In genomic region chr9:107586974-107587832, GRCm38 (mm10) we compare ENCODE assay signal across 8 mouse cellular contexts. TPM values are rescaled to one million over a fixed set of nuclear protein-coding genes. Genes with fewer than 3 reads are reported as not detected.
A peak's percentile ranks its signal among the peaks of the same experiment; 100 is the strongest.
DNase-seq lines count a peak whose midpoint lies in the region; ATAC-seq lines count a peak whose summit lies in the region.

Gene Ifrd2 (plus strand): TSS chr9:107587642.

- H3K79me2 ChIP-seq in macrophage (ENCODE audit: inconsistent target): peaks cover 13% of the 10 kb centered on the region; the same call in 1 of the 2 replicates

- peak within 1 kb of the TSS; percentile 70 for H3K4me3 ChIP-seq in hindbrain, embryonic 16.5 days (ENCODE audit: low read length)
- H3K4me3 ChIP-seq in macrophage (ENCODE audit: inconsistent target): peak within 1 kb of the TSS; percentile 63

- DNase-seq in WW6 (ENCODE audit: low read depth, low spot score): peak; percentile 95
- DNase-seq in cerebellum, postnatal 4 days (ENCODE audit: low spot score in 2 of 2): peak; percentile 88 to 93
- peak; percentile 98 for DNase-seq in gastrocnemius, adult 18-20 months (ENCODE audit: low spot score)
- peak; percentile 98 to 99 for DNase-seq in left cerebral cortex, adult 18-20 months (ENCODE audit: low spot score in 2 of 2)
- DNase-seq in right cerebral cortex, adult 18-20 months: peak; percentile 100
- peak; percentile 85 for DNase-seq in urinary bladder, postnatal 10 days (ENCODE audit: low spot score)

- no peaks in the 10 kb centered on the region for H3K9me3 ChIP-seq in hindbrain, embryonic 16.5 days (ENCODE audit: control insufficient read depth, low read length)

- ATAC-seq in hindbrain, embryonic 16.5 days: peak; percentile 98

- H3K27me3 ChIP-seq in hindbrain, embryonic 16.5 days (replicated peaks; ENCODE audit: control insufficient read depth, insufficient read depth, low read length): no peaks in the 10 kb centered on the region

- H3K4me2 ChIP-seq in hindbrain, embryonic 16.5 days (ENCODE audit: low read length): peak within 1 kb of the TSS; percentile 71

- WGBS in hindbrain, embryonic 16.5 days: 14% methylated on average over 46 of the region's 46 CpGs
- WGBS in macrophage (ENCODE audit: missing documents): 3% methylated on average over 41 of the region's 46 CpGs

- H3K4me1 ChIP-seq in hindbrain, embryonic 16.5 days (ENCODE audit: control insufficient read depth, insufficient read depth, low read depth, low read length): peaks cover 6% of the 10 kb centered on the region

- H3K27ac ChIP-seq in hindbrain, embryonic 16.5 days (ENCODE audit: low read depth, low read length): no peak within 1 kb of the TSS
- peak within 1 kb of the TSS; percentile 32 for H3K27ac ChIP-seq in macrophage

- H3K36me3 ChIP-seq in hindbrain, embryonic 16.5 days (ENCODE audit: control insufficient read depth, insufficient read depth, low read length): peaks cover 17% of the 10 kb centered on the region
- peaks cover 13% of the 10 kb centered on the region; the same call in 1 of the 2 replicates for H3K36me3 ChIP-seq in macrophage (ENCODE audit: inconsistent target)

- H3K9ac ChIP-seq in hindbrain, embryonic 16.5 days (ENCODE audit: low read depth, low read length): peak within 1 kb of the TSS; percentile 73

RNA-seq across cellular contexts. Expression of gene Ifrd2, which starts in this region (rescaled TPM):
- 10 to 100 TPM; 44.6 to 49.7 TPM for total RNA-seq in gastrocnemius, adult 18-20 months (2021)
- 13.5 and 16.9 TPM in 2 replicates for polyA plus RNA-seq in hindbrain, embryonic 16.5 days (2015; fragmentation: Nextera tagmentation; extraction: Ambion mirVana)
- total RNA-seq in left cerebral cortex, adult 18-20 months (2021): 10 to 100 TPM; 11.3 to 11.9 TPM
- 10 to 100 TPM in 7 of 26 experiments, 1 to 10 TPM in 19; 2.6 to 17.1 (median 7.9) TPM for total RNA-seq in macrophage (2018; cell fraction: chromatin; rRNA removed)
- total RNA-seq in macrophage (2018; cell fraction: cytosol; rRNA removed): 10 to 100 TPM in 1 of 26 experiments, 1 to 10 TPM in 25; 3.3 to 10.4 (median 6.3) TPM
- 10 to 100 TPM in 6 of 26 experiments, 1 to 10 TPM in 20; 2.1 to 27.4 (median 5.2) TPM for total RNA-seq in macrophage (2018; cell fraction: nucleus; rRNA removed)
- polyA plus RNA-seq in macrophage (2018): 4.4 to 25.0 TPM (median 10.0 TPM) in 3 replicates
